Mouse (Mus musculus) cerebellum, adult 11-12 months (tissue): ENCODE data around the gene Nars2.
A peak's percentile ranks its signal among the peaks of the same experiment; 100 is the strongest.

Experiments used
- DNase-seq: peaks from one replicate; pipeline ENCODE4 v3.0.0; 2022

Nars2 gene

GRCm38 (mm10) chr7:97074974-97075373 is 123.7 kb downstream of the Nars2 start:
- no peak for DNase-seq

DNA sequence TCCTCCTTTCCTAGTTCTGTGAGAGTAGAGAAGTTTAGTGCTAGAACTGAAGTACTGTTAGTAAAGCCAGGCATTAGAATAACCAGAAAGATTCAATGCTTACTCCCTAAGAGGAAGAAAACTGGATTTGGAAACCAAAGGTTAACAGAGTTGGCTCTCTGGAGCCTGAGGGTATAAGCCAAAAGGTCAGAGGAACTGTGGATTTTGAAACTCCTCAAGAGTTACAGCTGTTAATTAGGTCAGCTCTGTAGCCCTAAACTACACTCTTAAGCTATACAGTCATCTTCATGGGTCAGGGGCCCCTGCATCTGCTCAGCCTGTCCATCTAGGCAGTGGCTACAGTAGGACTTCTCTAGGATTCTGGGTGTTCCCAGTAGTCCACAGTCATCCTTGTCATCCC is 125.7 kb downstream of the Nars2 start:
- no peak for DNase-seq

DNA sequence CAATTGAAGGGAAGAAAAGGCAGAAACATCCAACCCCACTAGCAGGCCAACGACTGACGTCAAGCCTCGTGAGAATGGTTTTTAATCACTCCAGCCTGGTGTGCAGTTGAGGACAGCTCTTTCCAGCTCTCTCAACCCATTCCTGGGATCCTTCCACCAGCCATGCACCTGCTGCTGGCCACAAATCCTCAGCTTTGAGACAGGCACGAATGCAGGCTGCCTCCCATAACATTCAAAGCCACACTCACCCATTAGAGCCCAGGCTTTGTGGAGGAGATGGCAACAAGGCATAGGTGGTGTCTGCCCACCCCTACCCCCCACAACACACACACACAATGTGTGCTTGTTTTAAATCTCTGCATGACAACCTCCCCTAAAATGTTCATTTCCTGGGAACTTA is 127.4 kb downstream of the Nars2 start:
- DNase-seq: no peak

DNA sequence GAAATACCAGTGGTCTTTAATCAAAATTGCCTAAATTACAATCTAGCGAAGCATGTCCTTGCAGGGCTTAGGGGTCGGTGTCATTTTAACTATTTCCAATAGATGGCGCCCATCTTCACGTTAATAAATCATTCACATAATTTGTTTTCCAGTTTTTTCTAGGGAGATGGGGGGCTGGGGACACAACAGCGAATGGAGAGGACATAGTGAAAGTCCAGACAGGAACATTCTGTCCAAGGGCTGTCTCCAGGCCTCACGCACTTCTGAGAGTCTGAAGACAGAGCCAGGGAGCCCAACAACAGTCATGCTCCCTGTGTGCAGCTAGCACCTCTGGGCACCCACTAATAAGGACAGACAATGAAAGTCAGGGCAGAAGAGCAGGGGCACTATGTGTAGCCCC is 127.8 kb downstream of the Nars2 start:
- peak; percentile 24 for DNase-seq

DNA sequence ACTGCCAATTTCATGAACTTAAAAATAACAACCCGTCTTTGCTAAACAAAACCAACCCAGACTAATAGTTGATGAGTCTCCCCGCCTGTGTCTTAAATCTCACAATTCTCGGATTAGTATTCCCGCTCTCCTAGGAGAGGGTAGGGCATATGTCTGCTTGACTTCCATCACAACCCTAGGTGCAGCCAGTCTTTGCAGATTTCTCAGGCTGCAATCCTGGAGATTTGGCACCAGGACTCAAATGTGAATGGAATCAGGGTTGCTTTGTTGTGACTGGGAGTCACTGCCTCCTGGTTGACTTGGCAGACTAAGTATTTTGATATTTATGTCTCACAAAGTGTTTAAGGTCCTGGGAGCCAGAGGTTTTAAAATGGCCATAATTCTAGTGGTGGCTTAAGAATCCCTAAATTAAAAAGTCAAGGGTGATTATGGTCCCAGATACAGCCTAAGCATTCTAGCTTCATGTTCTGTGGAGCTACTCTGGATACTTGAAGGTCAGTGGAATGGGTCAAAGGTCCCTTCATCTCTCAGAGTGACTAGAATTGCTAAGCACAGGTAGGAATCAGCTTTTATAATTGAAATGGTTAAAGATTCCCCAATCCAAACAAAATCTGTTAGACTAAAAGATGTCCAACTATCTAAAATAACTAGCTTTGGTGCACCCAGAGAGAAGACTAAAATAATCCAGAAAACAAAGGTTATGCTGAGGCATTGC is 128.5 kb downstream of the Nars2 start:
- no peak for DNase-seq

GRCm38 (mm10) chr7:97080621-97081241 is 129.4 kb downstream of the Nars2 start:
- DNase-seq: no peak

DNA sequence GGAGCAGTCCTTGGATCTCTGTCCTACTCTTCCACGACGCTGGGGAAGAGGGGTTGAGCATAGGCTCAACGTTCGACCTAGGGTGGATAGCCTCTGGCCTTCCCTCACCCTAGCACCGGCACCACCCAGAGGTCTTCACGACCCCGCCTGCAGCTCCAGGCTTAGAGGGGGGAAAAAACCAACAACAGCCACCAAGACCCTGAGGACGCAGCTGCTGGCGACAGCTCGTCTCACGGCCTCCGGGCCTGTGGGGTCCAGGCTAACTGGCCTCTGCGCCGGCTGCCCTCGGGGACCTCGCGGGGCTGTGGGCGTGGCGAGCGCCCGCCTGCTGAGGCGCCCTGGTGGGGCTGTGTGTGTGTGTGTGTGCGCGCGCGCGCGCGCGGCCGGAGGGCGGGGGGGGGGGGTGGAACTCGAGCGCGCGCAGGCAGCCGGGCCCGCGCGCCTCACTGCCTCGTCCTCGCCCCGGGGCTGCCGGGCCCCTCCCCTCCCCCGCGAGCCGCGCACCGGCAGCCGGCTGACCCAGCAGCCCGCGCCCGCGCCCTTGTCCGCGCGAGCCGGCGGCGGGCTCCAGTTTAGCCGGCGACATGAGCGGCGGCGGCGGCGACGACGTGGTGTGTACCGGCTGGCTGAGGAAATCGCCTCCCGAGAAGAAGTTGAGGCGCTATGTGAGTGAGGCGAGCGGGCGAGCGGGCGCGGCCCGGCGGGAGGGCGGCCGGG is 130.1 kb downstream of the Nars2 start, which contains the start of gene Gab2:
TSS of gene Gab2 (plus strand) at position 345 of the 717 bp plus-strand sequence.
- peak; percentile 29 for DNase-seq

DNA sequence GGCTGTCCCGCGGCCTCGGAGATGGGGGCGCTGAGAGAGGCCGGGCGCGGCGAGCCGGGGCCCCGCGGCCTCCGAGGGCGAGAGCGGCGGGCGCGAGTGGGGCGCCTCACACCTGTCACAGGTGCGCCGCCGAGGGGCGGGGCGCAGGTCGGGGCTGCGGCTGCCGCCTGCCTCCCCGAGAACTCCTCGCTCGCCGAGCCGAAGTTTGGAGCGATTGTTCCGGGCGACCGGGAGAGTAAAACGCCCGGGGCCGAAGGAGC is 130.6 kb downstream of the Nars2 start:
- DNase-seq: no peak

GRCm38 (mm10) chr7:97082219-97083101 is 131.2 kb downstream of the Nars2 start:
- DNase-seq: peak; percentile 8

DNA sequence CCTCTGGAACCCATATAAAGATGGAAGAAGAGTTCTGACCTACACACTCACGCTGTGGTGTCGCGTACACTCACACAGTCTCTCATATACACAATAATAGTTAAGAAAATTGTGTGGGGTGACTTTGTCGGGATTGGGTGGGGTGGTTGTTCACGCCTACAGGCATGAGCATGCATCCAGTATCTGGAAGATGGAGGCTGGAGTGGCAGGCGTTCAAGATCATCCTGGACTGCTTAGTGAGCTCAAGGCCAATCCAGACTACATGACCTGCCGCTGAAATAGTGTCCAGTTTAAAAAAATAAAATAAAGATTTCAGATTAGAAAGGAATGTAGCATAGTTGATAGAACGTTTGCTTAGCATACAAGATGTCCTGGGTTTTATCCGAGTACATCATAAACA is 132.3 kb downstream of the Nars2 start:
- DNase-seq: no peak

- no peak for DNase-seq
Measured at GRCm38 (mm10) chr7:97084181-97084580, 132.9 kb downstream of the Nars2 start.

GRCm38 (mm10) chr7:97085291-97085690 is 134.0 kb downstream of the Nars2 start:
- DNase-seq: no peak

DNA sequence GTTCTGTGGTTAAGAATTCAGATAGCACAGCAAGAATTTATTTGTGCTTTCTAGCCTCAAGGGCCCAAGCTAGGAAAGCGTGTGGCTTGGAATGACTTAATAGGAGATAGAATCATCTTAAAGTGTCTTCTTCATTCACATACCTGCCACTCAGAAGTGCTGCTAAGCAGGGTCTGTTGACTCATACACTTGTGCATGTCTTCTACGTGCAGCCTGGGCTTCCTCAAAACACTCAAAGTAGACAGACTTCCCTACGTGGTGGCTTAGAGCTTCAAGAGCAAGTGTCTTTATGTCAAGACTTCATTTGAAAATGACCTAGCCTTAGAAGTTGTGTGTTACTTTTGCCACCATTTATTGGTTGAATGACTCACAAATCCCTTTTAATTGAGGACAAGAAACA is 142.9 kb downstream of the Nars2 start:
- no peak for DNase-seq

- DNase-seq: no peak
Measured at GRCm38 (mm10) chr7:97108119-97108518, 156.8 kb downstream of the Nars2 start.
